Mouse (Mus musculus) forebrain, embryonic 14.5 days (tissue): ENCODE measurements around the gene Hist1h2bq. TPM values are rescaled to one million over a fixed set of nuclear protein-coding genes. Genes with fewer than 3 reads are reported as not detected.

ENCODE experiments used
- microRNA-seq: library from miRNA; unstranded; fragments of <30 nt; microRNA quantifications from one replicate; pipeline ENCODE4, GENCODE M21; 2016
- polyA plus RNA-seq: library from polyadenylated mRNA; unstranded; fragments of >200 nt; fragmentation: Nextera tagmentation; extraction: Ambion mirVana; gene quantifications from 2 replicates; pipeline ENCODE4 v1.2.1, GENCODE M21; 2014

The Hist1h2bq gene
- polyA plus RNA-seq, 1 experiment from 2014 or later = 17.1 TPM

Small RNA genes within 50 kb of the gene (microRNA-seq; reads per million reads assigned to microRNA genes)
- gene Gm19658 = not detected
- gene Gm44346 = not detected
- not detected for gene Gm44466

Other genes with a start within 250 kb of the Hist1h2bq start
- gene Olfr1364, start 228.4 kb downstream of the Hist1h2bq start, polyA plus RNA-seq = not detected in 2 replicates
- gene Olfr1362, start 196.2 kb downstream of the Hist1h2bq start, polyA plus RNA-seq = not detected in 2 replicates
- gene Olfr11, start 167.7 kb downstream of the Hist1h2bq start, polyA plus RNA-seq = not detected in 2 replicates
- gene Olfr1361, start 146.8 kb downstream of the Hist1h2bq start, polyA plus RNA-seq = not detected in 2 replicates
- not detected in 2 replicates for gene Olfr1360, start 132.8 kb downstream of the Hist1h2bq start, polyA plus RNA-seq
- not detected in 2 replicates for gene Olfr1359, start 112.1 kb downstream of the Hist1h2bq start, polyA plus RNA-seq
- gene Hist1h2bl, start 94.1 kb downstream of the Hist1h2bq start, polyA plus RNA-seq = 3.7 and 4.2 TPM in 2 replicates
- gene Hist1h2ai, start 93.8 kb downstream of the Hist1h2bq start, polyA plus RNA-seq = 13.2 and 45.9 TPM in 2 replicates
- gene Hist1h3h, start 92.5 kb downstream of the Hist1h2bq start, polyA plus RNA-seq = 7.3 and 11.0 TPM in 2 replicates
- 2.5 and 3.9 TPM in 2 replicates for gene Hist1h2bm, start 88.2 kb downstream of the Hist1h2bq start, polyA plus RNA-seq
- gene Hist1h4j, start 75.1 kb downstream of the Hist1h2bq start, polyA plus RNA-seq = 1.7 TPM in 2 replicates
- 2.7 and 4.6 TPM in 2 replicates for gene Hist1h4k, start 59.7 kb downstream of the Hist1h2bq start, polyA plus RNA-seq
- gene Hist1h2ak, start 56.4 kb downstream of the Hist1h2bq start, polyA plus RNA-seq = 3.4 and 10.8 TPM in 2 replicates
- 0.90 and 2.5 TPM in 2 replicates for gene Hist1h2bn, start 56.1 kb downstream of the Hist1h2bq start, polyA plus RNA-seq
- 11.0 and 11.1 TPM in 2 replicates for gene Hist1h1b, start 29.6 kb downstream of the Hist1h2bq start, polyA plus RNA-seq
- 108 and 166 TPM in 2 replicates for gene Hist1h3i, start 26.8 kb downstream of the Hist1h2bq start, polyA plus RNA-seq
- gene Hist1h2an, start 23.0 kb downstream of the Hist1h2bq start, polyA plus RNA-seq = 6.6 TPM in 1 of 2 replicates, not detected in the other
- 0.84 and 1.5 TPM in 2 replicates for gene Hist1h2bp, start 22.7 kb downstream of the Hist1h2bq start, polyA plus RNA-seq
- gene Hist1h2ao, start 268 bp upstream of the Hist1h2bq start, polyA plus RNA-seq = not detected in 2 replicates
- gene Hist1h4m, start 1.5 kb upstream of the Hist1h2bq start, polyA plus RNA-seq = not detected in 2 replicates
- gene Hist1h4n, start 22.0 kb upstream of the Hist1h2bq start, polyA plus RNA-seq = 4.6 and 16.7 TPM in 2 replicates
- 2,010 and 3,186 TPM in 2 replicates for gene Hist1h2ap, start 23.3 kb upstream of the Hist1h2bq start, polyA plus RNA-seq
- gene Hist1h2br, start 23.5 kb upstream of the Hist1h2bq start, polyA plus RNA-seq = 9.4 and 17.8 TPM in 2 replicates
- 28.3 and 34.9 TPM in 2 replicates for gene Zfp184, start 134.9 kb upstream of the Hist1h2bq start, polyA plus RNA-seq
- gene Pom121l2, start 171.0 kb upstream of the Hist1h2bq start, polyA plus RNA-seq = 0.14 TPM in 1 of 2 replicates, not detected in the other
- gene Prss16, start 199.5 kb upstream of the Hist1h2bq start, polyA plus RNA-seq = 0.10 TPM in 1 of 2 replicates, not detected in the other
- 4.8 and 8.3 TPM in 2 replicates for gene Hist1h2ah, start 225.4 kb upstream of the Hist1h2bq start, polyA plus RNA-seq
- 2.5 and 3.5 TPM in 2 replicates for gene Hist1h2bk, start 225.7 kb upstream of the Hist1h2bq start, polyA plus RNA-seq
- 14.0 and 18.0 TPM in 2 replicates for gene Hist1h4i, start 231.2 kb upstream of the Hist1h2bq start, polyA plus RNA-seq
- 20.4 and 37.4 TPM in 2 replicates for gene Hist1h2ag, start 232.7 kb upstream of the Hist1h2bq start, polyA plus RNA-seq
- 3.0 and 7.0 TPM in 2 replicates for gene Hist1h2bj, start 233.0 kb upstream of the Hist1h2bq start, polyA plus RNA-seq